Mouse (Mus musculus) fibroblast of lung, adult 2 months (primary cell): ENCODE results near the gene Ccser1.
"Not testable (repeated sequence)": the region's sequence is repeated elsewhere in the genome, so short reads cannot be mapped to it uniquely, and the experiment has no call there.

Experiments used
- DNase-seq: peaks from one replicate; pipeline ENCODE4 v3.0.0-alpha.2; 2011; ENCODE audit warnings: low read depth

The Ccser1 gene

DNA sequence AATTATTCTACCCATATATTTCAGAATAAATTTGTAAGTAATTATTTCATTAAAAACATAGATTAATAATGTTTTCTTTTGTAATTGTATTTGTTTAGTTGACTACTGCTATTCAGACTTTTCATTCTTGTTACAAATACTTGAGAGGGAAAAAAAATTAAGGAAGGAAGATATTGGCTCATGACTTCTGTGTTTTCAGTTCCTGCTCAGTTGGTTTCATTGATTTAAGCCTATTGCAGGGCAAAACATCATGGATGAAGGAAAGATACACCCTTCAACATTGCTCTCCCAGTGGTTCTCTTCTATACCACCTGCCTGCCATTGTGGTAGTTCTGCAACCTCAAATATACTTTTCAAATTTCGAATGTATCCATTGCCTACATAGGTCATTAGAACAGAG lies 541.1 kb downstream of the Ccser1 start:
- no peak for DNase-seq

DNA sequence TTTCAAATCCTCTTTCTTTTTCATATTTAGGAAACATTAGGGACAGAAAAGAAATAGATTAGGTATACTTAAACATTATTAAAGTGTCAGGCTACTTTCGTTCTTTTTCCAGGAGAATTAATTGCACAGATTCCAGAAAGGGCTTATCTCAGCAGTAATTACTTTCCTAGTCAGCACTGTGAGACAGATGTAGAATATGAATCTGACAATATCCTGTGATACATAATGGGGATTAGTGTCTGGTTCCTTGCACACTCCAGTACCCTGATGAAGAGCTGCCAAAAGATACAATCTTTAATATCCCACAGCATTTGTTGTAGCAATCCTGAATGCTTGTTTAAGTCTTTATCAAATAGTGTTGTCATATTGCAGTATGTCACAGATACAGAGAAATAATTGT lies 548.9 kb downstream of the Ccser1 start:
- DNase-seq: no peak

DNA sequence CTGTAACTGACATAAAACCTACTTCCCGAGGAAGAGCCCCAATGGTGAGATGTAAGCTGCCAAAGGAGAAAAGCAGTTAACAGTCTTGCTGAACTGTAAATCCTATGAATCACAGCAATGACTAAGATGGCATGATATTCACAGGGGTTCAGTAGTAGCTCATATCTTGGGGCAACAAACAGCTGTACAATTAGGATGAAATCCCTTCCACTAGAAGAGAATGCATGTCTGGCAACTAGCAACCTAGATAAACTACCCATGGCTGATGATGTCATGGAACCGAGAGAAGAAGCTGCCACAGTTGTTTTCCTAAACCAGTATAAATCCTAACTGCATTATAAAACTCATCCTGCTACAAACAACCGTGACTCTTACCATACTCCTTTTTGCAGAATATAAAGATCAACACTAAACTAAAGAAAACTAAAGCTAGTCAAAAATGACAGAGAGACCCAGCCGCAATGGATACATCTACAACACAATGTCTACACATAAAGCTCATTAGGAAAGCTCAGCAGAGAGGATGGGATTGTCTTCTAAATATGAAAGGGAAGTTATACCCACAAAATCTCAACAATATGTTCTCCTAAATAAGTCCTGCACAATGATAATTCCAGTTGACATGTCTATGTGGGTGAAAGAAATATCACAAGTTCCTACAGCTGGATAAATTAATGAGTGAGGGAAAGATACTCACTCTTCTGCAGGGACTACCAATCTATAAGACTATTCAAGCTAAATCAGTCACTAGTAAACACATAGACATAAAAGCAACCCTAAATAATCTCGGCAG lies 550.2 kb downstream of the Ccser1 start:
- no peak for DNase-seq

DNA sequence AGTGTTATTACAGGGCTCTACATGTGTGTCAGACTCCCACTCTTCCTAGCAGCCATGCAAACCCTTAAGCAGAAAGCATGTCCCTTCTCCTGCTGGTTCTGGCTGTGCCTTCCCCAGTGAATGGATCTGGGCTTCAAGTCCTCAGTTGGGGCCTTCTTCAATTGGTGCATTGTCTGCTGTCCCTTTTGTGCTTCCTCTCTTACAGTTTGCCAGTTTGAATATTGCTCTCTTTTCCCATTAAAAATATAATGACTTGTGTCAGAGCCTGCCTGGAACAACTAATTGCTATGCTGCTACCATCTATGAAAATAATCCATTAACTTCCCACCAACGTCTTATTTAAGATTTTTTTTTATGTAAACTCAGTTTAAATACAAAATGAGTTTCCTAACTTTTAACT lies 566.2 kb downstream of the Ccser1 start:
- no peak for DNase-seq

DNA sequence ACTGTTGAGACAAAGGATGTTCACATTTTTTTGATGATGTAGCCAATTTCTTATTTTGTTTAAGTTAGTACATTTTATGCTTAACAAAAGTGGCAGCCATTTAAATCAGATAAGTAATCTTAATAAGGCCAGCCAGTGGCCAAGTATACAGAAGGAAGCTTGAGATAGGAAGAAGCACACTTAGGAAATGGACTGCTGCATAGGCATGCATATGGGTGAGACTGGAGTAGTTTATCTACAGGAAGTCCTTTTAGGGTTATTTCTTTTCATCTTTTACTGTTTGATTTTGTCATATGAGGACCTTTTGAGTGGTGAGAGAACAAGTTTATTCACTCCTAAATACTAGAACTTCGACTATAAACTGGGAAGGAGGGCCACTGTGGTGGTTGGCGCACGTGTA lies 582.0 kb downstream of the Ccser1 start:
- DNase-seq: no peak

DNA sequence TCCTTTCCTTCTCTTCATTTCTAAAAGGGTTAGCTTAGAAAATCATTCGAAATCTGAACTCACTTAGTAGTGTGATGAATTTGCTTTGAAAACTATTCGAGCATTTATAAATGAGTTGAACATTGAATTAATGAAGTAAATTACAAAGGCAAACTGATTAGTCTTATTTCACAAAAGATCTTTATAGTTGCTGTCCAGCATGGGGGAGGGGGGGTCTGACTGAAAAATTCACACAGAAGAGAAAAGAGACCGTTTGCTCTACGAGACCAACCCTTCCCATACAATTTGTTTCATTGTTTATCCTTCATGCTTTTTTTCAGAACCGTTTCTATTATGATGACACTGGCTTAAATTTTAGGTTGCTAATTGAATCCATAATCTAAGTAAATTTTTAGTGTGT lies 583.3 kb downstream of the Ccser1 start:
- no peak for DNase-seq

DNA sequence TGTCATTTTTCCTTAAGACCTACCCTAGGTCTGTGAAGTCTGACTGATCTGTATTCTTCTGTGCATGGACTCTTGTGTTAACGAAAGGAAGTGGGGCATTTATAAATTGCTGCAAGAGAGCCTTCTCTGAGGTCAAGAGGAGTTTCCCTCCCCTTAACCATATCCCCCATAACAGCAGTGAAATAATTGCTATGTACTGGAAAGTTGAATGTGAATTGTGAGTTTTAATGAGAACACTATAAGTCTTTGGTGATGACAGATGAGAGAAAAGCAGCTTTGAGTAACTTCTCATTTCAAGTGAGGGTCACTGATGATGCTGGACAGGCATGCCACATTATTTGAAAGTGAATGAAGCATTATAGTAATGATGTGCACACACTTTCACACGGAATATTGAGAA lies 585.7 kb downstream of the Ccser1 start:
- DNase-seq: no peak

DNA sequence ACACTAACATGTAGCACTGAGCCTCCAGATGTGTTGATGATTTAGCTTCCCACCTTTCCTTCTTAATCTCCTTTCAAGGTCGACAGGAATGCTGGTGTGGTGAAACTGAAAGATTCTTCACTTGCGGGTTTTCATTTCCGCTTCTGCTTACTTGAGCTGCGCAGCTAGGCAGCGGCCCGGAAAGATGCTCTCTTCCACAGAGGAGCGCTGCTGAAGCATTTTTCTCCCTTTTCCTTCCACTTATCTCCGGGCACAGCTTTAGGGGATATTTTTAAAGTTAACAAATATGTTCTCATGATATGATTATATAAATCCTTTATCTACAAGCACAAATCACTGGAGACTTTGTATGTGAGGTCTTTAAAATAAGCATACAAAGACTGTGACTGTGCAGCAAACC lies 587.0 kb downstream of the Ccser1 start:
- no peak for DNase-seq

DNA sequence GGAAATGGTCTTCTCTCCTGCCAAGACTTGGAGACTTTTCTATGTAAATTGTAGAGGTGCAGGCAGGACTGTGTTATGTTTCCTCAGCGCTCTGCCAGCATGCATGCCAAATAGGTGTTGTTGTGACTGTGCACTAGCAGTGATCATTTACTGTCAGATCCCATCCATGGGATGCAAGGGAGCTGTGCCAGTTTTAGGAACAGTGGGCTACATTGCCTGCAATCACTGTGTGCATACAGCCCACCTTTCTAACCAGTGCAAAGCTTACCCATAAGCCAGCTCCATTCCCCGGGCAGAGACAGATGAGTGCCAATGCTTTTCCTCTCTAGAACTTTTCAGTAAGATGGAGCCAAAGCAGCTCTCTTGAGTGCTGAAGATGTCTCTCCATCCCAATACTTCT lies 606.6 kb downstream of the Ccser1 start:
- no peak for DNase-seq

DNA sequence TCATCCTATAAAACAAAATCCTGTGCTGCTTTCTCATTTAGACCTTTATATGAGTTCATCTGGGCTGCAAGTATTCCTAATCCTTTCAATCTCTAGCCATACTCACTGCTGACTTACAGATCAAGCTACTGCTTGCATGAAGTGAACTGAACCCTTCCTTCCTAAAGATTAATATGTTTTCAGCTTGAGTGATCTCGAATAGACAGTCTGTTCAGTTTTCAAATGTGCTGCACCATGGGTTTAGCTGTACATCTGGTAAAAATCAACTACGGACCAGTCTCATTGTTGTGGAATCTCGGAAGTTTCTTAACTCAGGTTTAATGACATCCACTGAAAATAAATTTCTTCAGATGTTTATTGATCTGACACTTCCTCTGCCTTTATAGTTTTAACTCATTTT lies 620.8 kb downstream of the Ccser1 start:
- no peak for DNase-seq

DNA sequence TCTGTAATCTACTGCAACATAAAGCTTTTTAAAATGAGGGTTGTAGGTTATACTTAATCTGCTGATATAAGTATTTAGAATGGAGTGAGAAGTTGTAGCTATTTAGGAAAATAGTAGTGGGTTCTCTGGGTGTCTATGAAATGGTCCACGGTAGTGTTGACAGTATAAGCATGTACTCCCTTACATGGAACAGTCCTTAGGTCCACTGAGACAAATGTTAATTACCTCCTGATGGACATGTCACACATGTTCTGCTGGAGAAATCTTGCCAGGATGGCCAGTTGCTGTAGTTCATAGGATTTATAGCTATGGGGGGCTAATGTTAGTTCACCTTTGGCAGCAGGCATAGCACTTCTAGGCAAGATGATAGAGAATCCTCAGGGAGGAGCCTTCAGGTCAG lies 625.4 kb downstream of the Ccser1 start:
- DNase-seq: no peak

DNA sequence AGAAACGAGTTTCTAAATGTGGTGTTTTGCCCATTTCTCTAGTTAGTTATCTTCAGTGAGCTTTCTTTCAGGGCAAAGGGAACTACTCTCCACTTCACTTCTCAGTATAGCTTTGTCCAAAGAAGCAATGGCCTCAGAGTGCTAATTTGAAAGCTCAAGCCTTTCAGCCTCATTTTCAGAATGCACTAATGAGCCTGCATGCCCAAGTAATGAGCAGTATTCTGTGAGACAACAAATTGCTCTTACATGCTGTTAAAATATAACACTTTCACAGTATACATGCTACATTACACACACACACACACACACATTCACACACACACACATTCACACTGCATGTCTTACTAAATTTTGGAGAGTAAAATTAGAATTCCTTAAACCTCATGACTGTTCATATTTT lies 637.6 kb downstream of the Ccser1 start:
- DNase-seq: no peak

DNA sequence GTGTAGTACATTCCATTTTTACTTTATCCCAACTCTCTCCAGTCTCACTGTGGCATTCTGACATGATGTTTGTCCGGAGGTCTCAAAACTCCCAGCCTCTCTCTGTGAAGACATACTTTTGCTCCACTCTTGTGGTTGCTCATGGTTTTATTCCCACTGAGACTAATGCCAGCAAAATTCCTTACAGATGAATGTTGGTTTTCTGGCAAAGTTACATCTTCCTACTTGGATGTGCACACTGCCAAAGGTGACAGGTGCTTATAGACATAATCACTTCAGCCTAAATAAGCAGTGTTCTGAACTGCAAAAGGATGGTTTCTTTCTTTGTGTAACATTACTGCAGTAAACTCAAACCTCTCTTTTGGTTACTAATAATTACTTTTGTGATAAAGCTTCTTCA lies 696.2 kb downstream of the Ccser1 start:
- DNase-seq: no peak

DNA sequence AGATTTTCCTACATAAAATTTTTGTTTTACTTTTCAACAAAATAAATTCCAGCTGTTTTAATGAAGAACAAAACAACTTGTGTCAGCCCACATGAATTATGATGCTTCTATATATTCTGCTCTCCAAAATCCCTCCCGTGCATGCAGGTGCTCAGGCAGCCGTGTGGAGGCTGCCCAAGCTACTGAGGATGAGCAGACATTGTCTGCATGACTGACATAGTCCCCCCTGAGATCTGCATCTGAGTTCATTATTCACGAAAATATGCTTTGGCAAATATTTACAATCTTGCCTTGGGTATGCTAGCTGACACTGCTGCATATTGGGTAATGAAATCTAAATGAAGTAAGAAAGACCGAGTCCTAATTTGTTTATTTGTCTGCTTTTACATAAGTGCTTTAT lies 718.1 kb downstream of the Ccser1 start:
- DNase-seq: no peak

DNA sequence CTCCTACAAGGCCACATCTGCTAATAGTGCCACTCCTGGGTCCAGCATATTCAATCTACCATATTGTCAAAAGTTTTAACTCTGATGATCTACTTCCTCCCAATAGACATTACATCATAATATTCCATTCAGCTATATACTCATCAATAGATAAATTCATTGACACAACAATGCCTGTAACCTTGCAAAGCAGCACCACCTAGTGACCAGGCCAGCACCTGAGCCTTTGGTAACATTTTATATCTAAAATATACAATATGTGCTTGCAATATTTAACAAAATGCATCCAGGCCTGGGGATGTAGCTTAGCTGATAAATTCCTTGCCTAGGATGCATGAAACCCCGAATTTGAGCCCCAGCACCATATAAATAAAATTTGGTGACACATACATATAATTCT lies 722.6 kb downstream of the Ccser1 start:
- DNase-seq: no peak

DNA sequence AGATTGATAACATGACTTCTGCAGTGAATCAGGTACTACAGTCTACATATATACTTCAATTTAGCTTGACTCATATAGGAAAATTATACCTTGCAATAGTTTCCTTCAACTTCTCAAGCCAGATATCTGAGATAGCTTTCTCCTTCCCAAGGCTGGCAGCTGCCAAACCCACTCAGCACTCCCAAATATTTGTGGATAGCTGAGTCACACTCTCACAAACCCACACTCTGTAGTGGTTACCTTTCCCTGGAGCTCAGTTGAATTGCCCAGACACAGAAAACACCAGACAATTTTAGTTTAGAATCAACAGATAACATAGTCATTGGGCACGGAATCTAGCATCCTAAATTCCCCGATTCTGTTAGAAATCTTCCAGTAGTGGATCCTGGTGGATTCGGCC lies 732.8 kb downstream of the Ccser1 start:
- no peak for DNase-seq

DNA sequence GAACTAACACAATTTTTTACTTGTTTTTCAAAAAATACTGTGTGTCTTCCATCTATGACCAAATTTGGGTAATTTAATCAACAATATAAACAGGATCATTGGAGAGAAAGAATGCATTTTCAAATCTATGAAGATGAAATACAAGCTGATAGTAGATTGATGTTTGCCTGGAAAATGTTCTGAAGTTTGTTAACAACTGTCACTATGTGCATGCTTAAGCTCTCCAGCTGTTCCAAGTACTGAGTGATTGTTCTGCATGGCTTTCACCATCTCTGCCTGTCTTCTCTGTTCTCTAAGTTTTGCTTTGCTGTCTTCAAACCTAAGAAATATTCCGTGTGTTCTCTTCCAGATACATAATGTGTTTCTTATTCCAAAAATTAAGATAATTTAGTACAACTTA lies 751.5 kb downstream of the Ccser1 start:
- DNase-seq: no peak

DNA sequence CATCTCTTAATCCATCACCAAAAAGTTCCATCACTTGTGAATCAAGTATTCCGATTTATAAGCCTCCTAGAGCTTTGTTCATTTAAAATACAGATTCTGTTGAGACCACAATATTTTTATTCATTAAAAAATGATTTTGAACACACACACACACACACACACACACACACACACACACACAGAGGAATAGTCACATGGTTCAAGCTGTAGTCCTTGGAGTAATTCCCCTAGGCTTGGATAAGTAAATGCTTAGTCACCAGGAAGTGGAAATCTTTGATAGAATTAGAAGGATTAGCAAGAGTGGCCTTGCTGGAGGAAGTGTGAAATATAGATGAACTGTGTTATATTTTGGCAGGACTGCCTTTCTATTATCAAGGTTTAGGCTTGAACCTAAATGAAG lies 756.5 kb downstream of the Ccser1 start:
- DNase-seq: no peak

DNA sequence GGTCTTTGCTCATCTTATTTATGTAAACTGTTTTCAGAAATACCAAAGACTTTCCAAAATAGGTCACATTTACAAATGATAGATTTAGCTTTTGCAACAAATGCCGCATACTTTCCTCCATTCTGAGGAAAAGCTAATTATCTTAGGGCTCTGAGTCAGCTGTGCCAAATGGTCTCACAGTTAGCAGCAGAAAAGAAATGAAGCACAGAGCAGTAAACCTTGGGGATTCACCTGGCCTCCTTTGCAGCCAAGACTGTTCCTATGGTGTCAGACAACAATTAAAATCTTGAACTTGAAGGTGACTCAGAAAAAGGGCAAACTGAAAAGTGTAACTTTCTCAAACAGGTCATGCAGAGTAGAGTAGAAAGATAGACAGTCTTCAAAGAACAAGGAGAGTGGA lies 759.1 kb downstream of the Ccser1 start:
- DNase-seq: no peak

DNA sequence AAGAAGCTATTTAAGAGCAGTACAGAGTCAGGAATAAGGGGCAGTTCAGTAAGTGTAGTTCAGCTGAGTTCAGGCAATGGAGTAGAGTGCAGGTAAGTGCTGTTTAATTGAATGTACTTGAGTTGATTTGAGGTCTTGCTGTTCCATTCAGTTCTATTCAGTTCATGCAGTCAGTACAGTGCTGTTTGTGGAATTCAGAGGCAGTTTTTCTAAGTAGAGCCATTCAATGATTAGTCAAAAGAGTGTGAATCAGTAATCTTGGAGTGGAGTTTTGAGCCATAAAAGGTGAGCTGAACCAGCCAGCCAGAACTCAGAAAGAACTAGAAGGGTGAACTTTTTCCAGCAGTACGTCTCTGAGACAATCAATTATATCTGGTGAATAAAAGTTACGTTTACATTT lies 773.6 kb downstream of the Ccser1 start:
- no peak for DNase-seq

DNA sequence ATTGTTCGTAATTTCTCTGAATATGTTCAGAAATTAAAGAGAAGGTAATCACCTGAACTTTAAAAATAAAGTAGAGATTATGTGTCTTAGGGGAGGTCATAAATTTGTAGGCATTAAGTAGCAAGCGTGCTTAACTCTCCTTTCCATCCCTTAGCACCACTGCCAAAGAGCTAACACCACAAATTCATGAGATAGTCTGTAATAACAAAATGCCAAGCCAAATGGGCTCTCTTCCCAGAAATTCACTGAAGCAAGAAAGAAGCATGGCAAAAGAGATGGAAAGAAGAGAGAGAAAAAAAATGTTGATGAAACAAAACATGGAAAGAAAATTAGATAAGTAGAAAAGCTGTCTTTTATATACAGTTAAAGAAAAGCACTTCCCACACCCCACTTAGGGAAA lies 796.8 kb downstream of the Ccser1 start:
- no peak for DNase-seq

DNA sequence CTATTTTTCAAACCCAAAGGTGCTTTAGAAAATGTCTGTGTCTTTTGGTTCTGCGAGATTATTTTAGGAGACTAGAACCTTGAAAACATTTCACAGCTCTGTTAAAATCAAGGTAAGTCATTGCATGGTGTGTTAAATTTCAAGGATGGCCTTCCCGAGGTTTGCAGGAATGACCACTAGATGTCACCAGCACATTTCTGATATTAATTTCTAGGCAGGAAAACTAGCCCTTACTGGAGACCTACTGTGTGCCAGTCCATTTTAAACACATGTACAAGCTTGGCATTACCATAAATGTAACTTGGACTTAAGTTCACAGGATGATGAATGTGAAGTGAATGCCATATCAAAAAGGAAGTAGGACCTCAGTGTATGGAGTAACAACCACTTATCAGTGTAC lies 798.3 kb downstream of the Ccser1 start:
- no peak for DNase-seq

DNA sequence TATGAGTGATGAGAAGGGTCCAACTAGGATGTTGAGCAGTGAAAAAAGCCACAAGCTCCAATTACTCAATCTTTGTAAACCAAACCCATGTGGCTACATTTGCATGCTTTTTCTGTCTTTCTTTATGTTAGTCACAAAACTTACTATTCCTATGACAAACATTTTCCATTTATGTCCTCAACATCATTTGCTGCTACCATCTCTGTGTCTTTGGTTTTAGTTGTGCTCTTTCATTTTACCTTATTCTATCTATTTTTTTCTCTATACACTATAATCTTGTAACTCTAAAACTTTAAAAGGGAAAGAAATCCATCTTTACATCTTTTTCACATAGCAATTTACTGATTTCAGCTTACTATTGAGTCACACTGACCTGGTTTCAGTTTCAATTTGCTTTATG lies 834.2 kb downstream of the Ccser1 start:
- DNase-seq: no peak

DNA sequence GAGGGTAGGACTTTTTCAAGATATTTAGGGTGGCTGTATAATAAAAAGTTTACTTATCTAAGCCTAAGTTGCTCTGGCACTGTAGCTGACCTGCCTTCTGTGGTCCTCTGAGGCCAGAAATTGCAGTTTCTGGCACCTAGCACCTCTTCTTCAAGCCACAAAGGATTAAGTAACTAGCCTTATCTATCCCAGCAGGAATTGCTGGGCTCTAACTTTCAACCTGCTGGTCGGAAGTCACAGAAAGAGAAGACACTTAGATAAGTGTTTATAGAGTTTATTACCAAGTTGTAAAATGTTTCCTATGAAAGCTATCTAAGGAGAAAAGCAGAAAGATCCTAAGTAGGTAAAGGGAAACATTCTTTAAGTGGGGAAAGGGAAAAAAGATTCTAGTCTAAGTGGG lies 864.3 kb downstream of the Ccser1 start:
- no peak for DNase-seq

DNA sequence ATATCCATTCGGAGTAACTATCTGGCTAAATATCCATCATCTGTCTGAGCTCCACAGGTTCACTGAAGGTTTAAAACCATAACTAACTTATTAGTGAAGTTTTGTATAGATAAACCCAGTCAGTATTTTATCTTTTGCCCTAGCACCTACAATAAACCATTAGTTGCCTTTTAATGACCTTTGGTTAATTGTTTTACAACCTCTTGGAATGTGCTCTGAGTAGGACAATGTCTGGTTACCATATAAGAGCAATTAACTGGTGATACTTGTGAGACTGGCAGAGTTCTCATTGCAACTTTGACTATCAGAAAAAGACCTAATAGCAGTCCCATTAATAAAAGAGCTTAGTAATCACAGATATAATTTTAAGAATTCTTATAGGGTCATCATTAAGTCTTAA lies 864.9 kb downstream of the Ccser1 start:
- DNase-seq: not testable (repeated sequence)
